Mouse (Mus musculus) adipocyte (in vitro differentiated cells): Measurements from ENCODE around the gene Cog4.

Source experiments
- DNase-seq: peaks from one replicate; pipeline ENCODE4 v3.0.0-alpha.2; 2016; ENCODE audit warnings: low spot score

Cog4 gene

GRCm38 (mm10) chr8:110846405-110847170, at the start of gene Cog4, which contains the start of gene Sf3b3:
Gene Cog4, plus strand, starts transcription at chr8:110846600.
Gene Sf3b3, minus strand, starts transcription at chr8:110846787.
- peak; percentile 97 for DNase-seq

- no peak for DNase-seq
Observed at GRCm38 (mm10) chr8:110797086-110797485, 49.3 kb upstream of the Cog4 start.

DNA sequence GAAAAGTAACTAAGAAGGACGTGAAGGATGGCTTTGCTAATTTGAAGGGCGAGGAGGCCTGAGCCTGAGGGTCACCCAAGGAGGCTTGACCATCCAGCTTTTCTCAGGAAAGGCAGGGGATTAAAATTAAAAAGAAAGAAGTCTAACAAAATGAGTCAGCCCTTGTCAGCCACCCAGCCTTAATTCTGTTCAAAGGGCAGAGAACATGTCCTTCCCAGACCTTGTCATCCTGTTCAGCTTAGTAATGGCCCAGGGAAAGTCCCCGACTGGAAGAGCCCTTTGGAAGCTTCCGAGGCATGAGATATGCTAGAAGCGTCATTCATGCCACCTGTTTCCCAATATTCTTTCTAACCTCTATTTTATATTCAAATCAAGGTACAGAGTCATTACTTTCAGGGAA, 43.4 kb upstream of the Cog4 start:
- DNase-seq, result no peak

DNA sequence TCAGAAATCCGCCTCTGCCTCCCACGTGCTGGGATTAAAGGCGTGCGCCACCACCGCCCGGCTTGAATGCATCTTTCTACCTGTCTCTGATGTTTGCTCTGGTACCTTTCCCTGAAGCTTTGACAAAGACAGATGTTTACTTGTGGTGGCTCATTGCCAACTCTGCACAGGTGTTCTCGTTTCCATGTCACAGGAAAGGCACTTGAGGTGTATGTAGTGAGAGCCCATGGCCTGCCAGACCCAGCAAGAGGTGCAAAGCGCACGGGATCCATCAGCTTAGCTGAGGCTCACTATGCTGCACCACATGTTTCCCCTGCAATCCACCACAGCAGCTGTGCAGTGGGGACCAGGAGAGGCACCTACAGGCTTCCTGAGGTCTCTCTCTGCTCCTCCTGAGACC, 42.5 kb upstream of the Cog4 start:
- DNase-seq, result no peak

DNA sequence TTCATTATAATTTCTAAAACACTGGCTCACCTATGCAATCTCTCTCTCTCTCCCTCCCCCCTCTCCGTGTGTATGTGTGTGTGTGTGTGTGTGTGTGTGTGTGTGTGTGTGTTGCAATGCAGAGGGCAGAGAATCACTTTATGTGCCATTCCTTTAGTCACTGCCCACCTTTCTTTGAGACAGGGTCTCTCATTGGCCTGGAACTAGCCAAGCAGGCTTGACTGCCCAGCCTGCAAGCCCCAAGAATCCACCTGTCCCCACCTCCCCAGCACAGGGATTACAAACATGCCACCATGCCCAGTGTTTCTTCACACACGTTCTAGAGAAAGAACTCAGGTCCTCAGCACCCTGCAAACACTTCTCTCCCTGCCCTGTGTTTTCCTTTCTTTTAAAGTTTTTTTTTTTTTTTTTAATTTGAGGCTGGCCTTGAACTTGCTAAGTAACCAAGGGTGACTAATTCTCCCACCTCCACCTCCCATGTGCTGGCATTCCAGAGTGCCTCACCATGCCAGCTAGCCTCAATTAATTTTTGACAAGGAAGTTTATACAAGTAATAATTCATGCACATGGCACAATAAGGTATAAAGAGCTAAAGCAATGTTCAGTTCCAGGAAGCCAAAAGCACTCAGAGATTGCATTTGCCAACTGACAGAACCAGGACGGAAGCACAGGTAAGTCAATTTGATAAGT, 41.4 kb upstream of the Cog4 start:
- no peak for DNase-seq

GRCm38 (mm10) chr8:110805669-110806068, 40.7 kb upstream of the Cog4 start, which contains the start of gene Il34:
Gene Il34, minus strand, starts transcription at chr8:110805924.
- DNase-seq, result no peak

GRCm38 (mm10) chr8:110806146-110806545, 40.3 kb upstream of the Cog4 start:
- DNase-seq, result no peak

- peak; percentile 76 for DNase-seq
Observed at GRCm38 (mm10) chr8:110808495-110809472, 37.6 kb upstream of the Cog4 start.

DNA sequence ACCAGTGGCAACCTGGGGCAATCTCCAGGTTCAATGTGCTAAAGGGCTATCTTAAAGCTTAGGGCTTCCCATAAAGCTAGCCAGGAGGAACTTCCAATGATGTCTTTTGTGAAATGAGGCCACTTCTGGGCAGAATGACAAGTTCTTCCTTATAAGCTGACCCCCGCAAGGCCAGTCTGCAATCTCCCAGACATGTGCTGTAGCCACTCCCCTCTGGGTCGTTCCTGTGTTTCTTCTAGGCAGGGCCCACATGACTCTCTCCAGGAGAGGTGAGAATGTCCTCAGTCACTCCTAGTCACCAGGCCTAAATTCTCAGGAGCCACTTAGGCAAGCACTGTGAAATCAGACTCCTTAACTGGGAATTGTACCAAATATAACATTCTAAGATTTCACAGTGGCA, 36.6 kb upstream of the Cog4 start:
- peak; percentile 97 for DNase-seq

DNA sequence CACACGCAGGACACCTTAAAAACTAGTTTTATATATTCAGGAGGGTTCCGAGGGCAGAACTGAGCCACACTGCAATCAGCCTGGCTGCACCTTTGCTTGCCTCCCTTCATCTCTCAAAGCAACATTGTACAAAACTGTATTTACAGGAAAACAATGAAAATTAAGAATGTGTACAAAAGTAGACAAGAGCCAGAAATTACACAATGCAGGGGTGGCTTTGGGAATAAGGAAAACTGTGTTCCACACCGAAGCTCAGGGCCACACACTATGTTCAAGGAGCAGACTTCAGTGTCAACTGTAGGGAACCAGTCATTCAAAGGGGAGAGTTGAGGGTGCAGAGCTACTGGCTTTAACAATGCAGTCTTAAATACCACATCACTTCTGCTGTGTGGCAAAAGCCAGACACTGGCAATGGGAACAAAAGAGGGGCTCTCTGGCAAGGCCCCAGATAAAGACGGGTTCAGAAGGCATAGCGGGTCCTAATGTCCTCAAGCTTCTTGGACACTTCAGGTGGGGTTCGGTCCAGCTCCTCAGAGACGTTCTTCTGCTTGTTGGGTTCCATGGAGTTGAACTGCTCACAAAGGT, 35.8 kb upstream of the Cog4 start:
- DNase-seq, result peak; percentile 75

- no peak for DNase-seq
Observed at GRCm38 (mm10) chr8:110811116-110811515, 35.3 kb upstream of the Cog4 start.

DNA sequence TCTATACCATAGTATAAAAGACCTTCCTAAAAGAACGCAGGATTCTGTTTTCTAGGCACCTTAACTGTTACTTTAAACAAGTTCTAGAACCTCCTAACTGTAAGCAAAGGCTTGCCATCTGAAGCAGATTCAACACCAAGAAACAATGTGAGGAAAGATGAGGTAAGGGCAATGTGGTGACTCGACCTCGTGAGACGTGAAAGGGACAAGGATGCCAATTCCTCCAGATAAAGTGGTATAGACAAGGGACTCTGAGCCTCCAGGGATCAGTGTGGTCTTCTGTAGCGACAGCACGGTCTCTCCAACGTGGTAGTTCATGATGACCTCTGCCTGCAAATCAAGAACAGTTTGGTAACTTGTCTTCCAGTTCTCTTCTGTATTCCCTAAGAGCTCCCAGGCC, 34.6 kb upstream of the Cog4 start:
- no peak for DNase-seq

GRCm38 (mm10) chr8:110812349-110813080, 33.9 kb upstream of the Cog4 start:
- no peak for DNase-seq

GRCm38 (mm10) chr8:110813081-110813812, 33.2 kb upstream of the Cog4 start:
- no peak for DNase-seq

GRCm38 (mm10) chr8:110815308-110815707, 31.1 kb upstream of the Cog4 start:
- no peak for DNase-seq

GRCm38 (mm10) chr8:110816990-110817389, 29.4 kb upstream of the Cog4 start:
- no peak for DNase-seq

DNA sequence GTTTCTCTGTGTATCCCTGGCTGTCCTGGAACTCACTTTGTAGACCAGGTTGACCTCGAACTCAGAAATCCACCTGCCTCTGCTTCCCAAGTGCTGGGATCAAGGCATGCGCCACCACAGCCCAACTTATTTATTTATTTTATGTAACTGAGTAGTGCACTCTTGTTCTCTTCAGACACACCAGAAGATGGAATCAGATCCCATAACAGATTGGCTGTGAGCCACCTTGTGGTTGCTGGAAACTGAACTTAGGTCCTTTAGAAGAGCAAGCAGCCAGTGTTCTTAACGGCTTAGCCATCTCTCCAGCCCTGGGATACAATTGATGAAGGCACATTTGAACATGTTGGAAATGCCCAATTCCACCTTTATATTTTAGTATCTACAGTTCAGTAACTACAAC, 27.8 kb upstream of the Cog4 start:
- DNase-seq, result peak; percentile 62

DNA sequence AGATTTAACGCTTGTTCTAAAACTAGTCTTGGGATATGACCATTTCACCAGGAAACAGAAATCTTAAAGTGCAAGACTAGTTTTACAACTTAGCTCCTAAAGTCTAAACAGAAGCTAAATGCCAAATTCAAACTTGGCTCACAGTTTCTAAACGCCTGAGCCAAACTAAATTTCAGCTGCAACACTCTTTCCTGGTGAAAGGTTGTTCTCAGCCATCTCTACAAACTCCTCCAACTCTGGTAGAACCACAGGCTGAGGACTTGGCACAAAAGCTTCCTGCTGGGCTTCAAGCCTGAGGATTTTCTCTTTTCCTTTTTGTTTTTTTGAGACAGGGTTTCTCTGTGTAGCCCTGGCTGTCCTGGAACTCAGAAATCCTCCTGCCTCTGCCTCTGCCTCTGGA, 26.1 kb upstream of the Cog4 start:
- DNase-seq, result peak; percentile 89

DNA sequence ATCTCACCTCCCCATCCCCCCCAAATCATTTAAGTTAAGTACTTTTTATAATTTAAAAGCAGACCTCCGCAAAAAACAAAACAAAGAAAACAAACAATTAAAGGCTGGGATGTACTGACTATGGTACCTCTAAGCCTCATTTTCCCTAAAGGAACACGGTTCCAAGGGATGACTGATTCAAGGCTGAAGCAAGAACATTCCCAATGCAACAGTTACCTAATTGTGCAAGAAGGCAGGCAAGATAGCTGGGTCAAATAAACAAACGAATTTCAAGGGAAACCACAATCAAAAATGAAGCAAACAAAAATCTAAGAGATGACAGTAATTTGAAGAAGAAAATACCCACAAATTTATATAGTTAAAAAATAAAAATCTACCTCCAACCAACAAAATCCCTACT, 24.4 kb upstream of the Cog4 start:
- DNase-seq, result peak; percentile 63

- no peak for DNase-seq
Observed at GRCm38 (mm10) chr8:110824861-110825260, 21.5 kb upstream of the Cog4 start.
